Mouse (Mus musculus) liver, postnatal 0 days (tissue): ENCODE data around the gene Znrf1.

Experiments
- CTCF ChIP-seq: sonication (generic); IDR thresholded peaks from 2 replicates; pipeline ENCODE4 v1.5.1; 2016; ENCODE audit warnings: antibody characterized with exemption, low read depth
- EP300 ChIP-seq: IDR thresholded peaks from 2 replicates; pipeline ENCODE4 v1.6.1; 2016; ENCODE audit warnings: antibody characterized with exemption, low read depth, mild to moderate bottlenecking

DNA sequence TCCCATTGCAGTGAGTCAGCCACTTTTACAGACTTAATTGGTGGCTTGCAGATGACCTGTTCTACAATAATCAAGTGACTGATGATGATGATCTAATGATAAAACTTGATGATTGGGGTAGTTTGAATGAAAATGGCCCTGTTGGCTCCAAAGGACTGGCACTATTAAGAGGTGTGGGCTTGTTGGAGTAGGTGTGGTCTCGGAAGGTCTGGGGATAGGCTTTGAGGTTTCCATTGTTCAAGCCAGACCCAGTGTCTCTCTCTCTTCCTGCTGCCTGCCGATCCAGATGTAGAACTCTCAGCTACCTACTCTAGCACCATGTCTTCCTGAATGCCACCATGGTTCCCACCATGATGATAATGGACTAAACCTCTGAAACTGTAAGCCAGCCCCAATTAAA, 52.4 kb downstream of the Znrf1 start:
- no peak for TF ChIP-seq CTCF
- no peak for TF ChIP-seq EP300
